Mouse (Mus musculus): ENCODE data around the gene Epha7. TPM values are rescaled to one million over a fixed set of nuclear protein-coding genes. Genes with fewer than 3 reads are reported as not detected.

Epha7 gene
- total and polyA plus RNA-seq, 2 experiments, result 0.38 to 2.3 TPM

DNA sequence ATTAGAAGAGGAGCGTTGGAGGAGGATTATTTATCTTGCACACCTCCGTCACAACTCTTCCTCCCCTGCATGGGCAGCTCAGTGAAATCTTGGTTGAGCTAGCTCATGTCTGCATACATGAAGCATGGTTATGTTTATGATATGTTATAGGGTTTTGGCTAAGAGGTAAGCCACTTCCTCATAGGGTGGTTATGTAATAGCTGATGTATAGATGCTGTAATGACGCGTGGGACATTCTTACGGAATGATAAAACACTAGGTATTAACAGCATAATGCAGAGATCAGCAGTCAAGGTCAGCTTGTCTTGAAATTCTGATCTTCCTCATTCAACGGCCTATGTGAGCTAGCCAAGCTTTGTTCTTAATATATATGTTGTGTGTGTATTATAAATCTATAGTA is 107.7 kb downstream of the Epha7 start:
- Histone ChIP-seq H3K27ac (replicated peaks; ENCODE audit: insufficient read depth, low read depth, low read length) (no peak overlapping the region), H3K79me2 (ENCODE audit: control insufficient read depth, insufficient read depth, low read length) (no peaks in the 10 kb centered on the region), H3K9ac (ENCODE audit: low read depth, low read length) (no peak overlapping the region), H3K4me3 (ENCODE audit: insufficient read depth, low read depth, low read length) (no peak overlapping the region), H3K36me3 (ENCODE audit: control insufficient read depth, insufficient read depth, low read length) (no peaks in the 10 kb centered on the region), H3K27me3 (ENCODE audit: control insufficient read depth, insufficient read depth, low read length) (no peaks in the 10 kb centered on the region), H3K4me1 (ENCODE audit: control insufficient read depth, insufficient read depth, low read length) (no peaks in the 10 kb centered on the region)
- WGBS, result 86% methylated on average over 6 of the region's 6 CpGs
- DNase-seq (ENCODE audit: extremely low read depth, low read depth, low spot score), result no peak
- TF ChIP-seq CTCF (IDR thresholded peaks at IDR 0.05; ENCODE audit: low read depth, low read length) (no peak), POLR2A (IDR thresholded peaks at IDR 0.05; ENCODE audit: extremely low read depth, insufficient read depth, low read length) (no peak)

GRCm38 (mm10) chr4:28926072-28926471 is 113.1 kb downstream of the Epha7 start:
- Histone ChIP-seq H3K27me3 (ENCODE audit: control insufficient read depth, insufficient read depth, low read length) (no peaks in the 10 kb centered on the region), H3K27ac (replicated peaks; ENCODE audit: insufficient read depth, low read depth, low read length) (no peak overlapping the region), H3K4me1 (ENCODE audit: control insufficient read depth, insufficient read depth, low read length) (no peaks in the 10 kb centered on the region), H3K4me3 (ENCODE audit: insufficient read depth, low read depth, low read length) (no peak overlapping the region), H3K9ac (ENCODE audit: low read depth, low read length) (no peak overlapping the region), H3K79me2 (ENCODE audit: control insufficient read depth, insufficient read depth, low read length) (no peaks in the 10 kb centered on the region), H3K36me3 (ENCODE audit: control insufficient read depth, insufficient read depth, low read length) (no peaks in the 10 kb centered on the region)
- DNase-seq (ENCODE audit: extremely low read depth, low read depth, low spot score), result no peak
- WGBS, result 49% methylated on average over 4 of the region's 4 CpGs
- TF ChIP-seq CTCF (IDR thresholded peaks at IDR 0.05; ENCODE audit: low read depth, low read length) (no peak), POLR2A (IDR thresholded peaks at IDR 0.05; ENCODE audit: extremely low read depth, insufficient read depth, low read length) (no peak)

GRCm38 (mm10) chr4:28933431-28933830 is 120.5 kb downstream of the Epha7 start:
- Histone ChIP-seq H3K79me2 (ENCODE audit: control insufficient read depth, insufficient read depth, low read length) (no peaks in the 10 kb centered on the region), H3K4me3 (ENCODE audit: insufficient read depth, low read depth, low read length) (no peak overlapping the region), H3K4me1 (ENCODE audit: control insufficient read depth, insufficient read depth, low read length) (no peaks in the 10 kb centered on the region), H3K27ac (replicated peaks; ENCODE audit: insufficient read depth, low read depth, low read length) (no peak overlapping the region), H3K36me3 (ENCODE audit: control insufficient read depth, insufficient read depth, low read length) (no peaks in the 10 kb centered on the region), H3K27me3 (ENCODE audit: control insufficient read depth, insufficient read depth, low read length) (no peaks in the 10 kb centered on the region), H3K9ac (ENCODE audit: low read depth, low read length) (no peak overlapping the region)
- no peak for TF ChIP-seq POLR2A (IDR thresholded peaks at IDR 0.05; ENCODE audit: extremely low read depth, insufficient read depth, low read length)
- TF ChIP-seq CTCF (IDR thresholded peaks at IDR 0.05; ENCODE audit: low read depth, low read length), result no peak
- 72% methylated on average over 4 of the region's 4 CpGs for WGBS
- DNase-seq (ENCODE audit: extremely low read depth, low read depth, low spot score), result no peak

- Histone ChIP-seq H3K4me3 (ENCODE audit: insufficient read depth, low read depth, low read length) (no peak overlapping the region), H3K79me2 (ENCODE audit: control insufficient read depth, insufficient read depth, low read length) (no peaks in the 10 kb centered on the region), H3K36me3 (ENCODE audit: control insufficient read depth, insufficient read depth, low read length) (no peaks in the 10 kb centered on the region), H3K27me3 (ENCODE audit: control insufficient read depth, insufficient read depth, low read length) (no peaks in the 10 kb centered on the region), H3K4me1 (ENCODE audit: control insufficient read depth, insufficient read depth, low read length) (no peaks in the 10 kb centered on the region), H3K9ac (ENCODE audit: low read depth, low read length) (no peak overlapping the region), H3K27ac (replicated peaks; ENCODE audit: insufficient read depth, low read depth, low read length) (no peak overlapping the region)
- WGBS, result 81% methylated on average over 10 of the region's 10 CpGs
- TF ChIP-seq CTCF (IDR thresholded peaks at IDR 0.05; ENCODE audit: low read depth, low read length) (no peak), POLR2A (IDR thresholded peaks at IDR 0.05; ENCODE audit: extremely low read depth, insufficient read depth, low read length) (no peak)
- DNase-seq (ENCODE audit: extremely low read depth, low read depth, low spot score), result peak; percentile 7
Observed at GRCm38 (mm10) chr4:28934802-28935201, 121.9 kb downstream of the Epha7 start.

- Histone ChIP-seq H3K27ac (replicated peaks; ENCODE audit: insufficient read depth, low read depth, low read length) (no peak overlapping the region), H3K4me3 (ENCODE audit: insufficient read depth, low read depth, low read length) (no peak overlapping the region), H3K27me3 (ENCODE audit: control insufficient read depth, insufficient read depth, low read length) (no peaks in the 10 kb centered on the region), H3K36me3 (ENCODE audit: control insufficient read depth, insufficient read depth, low read length) (no peaks in the 10 kb centered on the region), H3K9ac (ENCODE audit: low read depth, low read length) (no peak overlapping the region), H3K4me1 (ENCODE audit: control insufficient read depth, insufficient read depth, low read length) (no peaks in the 10 kb centered on the region), H3K79me2 (ENCODE audit: control insufficient read depth, insufficient read depth, low read length) (no peaks in the 10 kb centered on the region)
- WGBS, result 78% methylated on average over 11 of the region's 11 CpGs
- TF ChIP-seq CTCF (IDR thresholded peaks at IDR 0.05; ENCODE audit: low read depth, low read length) (no peak), POLR2A (IDR thresholded peaks at IDR 0.05; ENCODE audit: extremely low read depth, insufficient read depth, low read length) (no peak)
- no peak for DNase-seq (ENCODE audit: extremely low read depth, low read depth, low spot score)
Observed at GRCm38 (mm10) chr4:28935567-28935966, 122.6 kb downstream of the Epha7 start.

DNA sequence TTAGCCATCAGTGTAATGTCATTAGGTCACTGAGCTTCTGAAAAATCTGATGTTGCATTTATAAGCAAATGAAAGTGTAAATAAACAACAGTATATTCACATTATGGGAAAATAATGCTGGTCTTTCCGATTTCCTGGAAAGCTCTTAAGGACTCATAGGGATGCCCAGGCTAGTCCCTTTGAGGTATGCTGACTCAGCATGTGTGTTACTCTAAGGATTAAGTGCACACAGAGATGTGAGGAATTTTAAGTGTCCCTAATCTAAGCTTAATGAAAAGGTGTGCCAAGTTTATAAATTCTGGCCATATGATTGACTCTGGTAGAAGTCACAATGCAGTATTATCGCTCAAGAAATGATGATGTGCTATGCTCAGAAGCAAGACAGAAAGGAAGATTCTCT is 127.8 kb downstream of the Epha7 start:
- TF ChIP-seq CTCF (IDR thresholded peaks at IDR 0.05; ENCODE audit: low read depth, low read length), result no peak
- TF ChIP-seq POLR2A (IDR thresholded peaks at IDR 0.05; ENCODE audit: extremely low read depth, insufficient read depth, low read length), result no peak
- no peak for DNase-seq (ENCODE audit: extremely low read depth, low read depth, low spot score)
- 97% methylated on average over 2 of the region's 2 CpGs for WGBS

More for the DNA sequence above, 127.8 kb downstream of the Epha7 start:
- Histone ChIP-seq H3K79me2 (ENCODE audit: control insufficient read depth, insufficient read depth, low read length) (no peaks in the 10 kb centered on the region), H3K36me3 (ENCODE audit: control insufficient read depth, insufficient read depth, low read length) (no peaks in the 10 kb centered on the region), H3K9ac (ENCODE audit: low read depth, low read length) (no peak overlapping the region), H3K4me3 (ENCODE audit: insufficient read depth, low read depth, low read length) (no peak overlapping the region), H3K27me3 (ENCODE audit: control insufficient read depth, insufficient read depth, low read length) (no peaks in the 10 kb centered on the region), H3K4me1 (ENCODE audit: control insufficient read depth, insufficient read depth, low read length) (no peaks in the 10 kb centered on the region), H3K27ac (replicated peaks; ENCODE audit: insufficient read depth, low read depth, low read length) (no peak overlapping the region)
